Mouse (Mus musculus): ENCODE measurements around the gene Olfr221. TPM values are rescaled to one million over a fixed set of nuclear protein-coding genes. Genes with fewer than 3 reads are reported as not detected.

The Olfr221 gene
- total RNA-seq (2023): not detected in 2 replicates

GRCm38 (mm10) chr14:52042359-52042758 is at the start of gene Olfr221:
Gene Olfr221, minus strand, starts transcription at chr14:52042459.

DNA sequence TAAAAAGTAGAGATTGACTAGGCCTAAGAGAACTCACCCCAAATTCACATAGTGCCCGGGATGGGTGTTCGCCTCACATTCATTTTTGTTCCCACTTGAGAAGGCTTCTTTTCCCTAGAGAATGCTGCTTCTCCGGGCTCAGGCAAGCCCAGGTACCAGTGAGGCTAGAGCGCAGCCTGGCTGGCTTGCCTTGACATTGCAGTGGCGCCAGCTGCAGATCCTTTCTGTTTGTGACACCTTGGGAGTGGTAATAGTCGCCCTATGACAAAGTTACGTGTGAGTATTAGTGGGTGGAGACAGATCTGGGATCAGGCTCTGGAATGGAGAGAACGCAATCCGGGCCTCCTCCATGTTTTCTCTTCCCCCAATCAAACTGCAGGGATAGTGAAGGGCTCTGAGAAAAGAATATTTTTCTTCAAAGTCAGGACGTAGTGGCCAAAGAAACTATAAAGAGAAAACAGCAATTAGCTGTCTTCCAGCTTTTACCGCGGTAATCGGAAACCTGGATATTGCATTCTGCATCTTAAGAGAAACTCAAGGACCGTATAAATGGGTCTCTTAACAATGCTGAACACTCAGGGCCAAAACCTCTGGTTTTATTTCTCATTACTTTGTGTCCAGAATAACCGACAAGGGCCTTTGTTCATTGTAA is 21.6 kb downstream of the Olfr221 start, which contains the start of gene Zfp219:
TSS of gene Zfp219 (minus strand) at position 248 of the 652 bp plus-strand sequence.

GRCm38 (mm10) chr14:52015445-52016100 is 26.7 kb downstream of the Olfr221 start, which contains the start of gene Tmem253:
Gene Tmem253, plus strand, starts transcription at chr14:52015658.

GRCm38 (mm10) chr14:51984247-51985231 is 57.7 kb downstream of the Olfr221 start, which contains the start of gene Arhgef40:
Gene Arhgef40, plus strand, starts transcription at chr14:51984719.

Other genes starting within 250 kb of the Olfr221 start
- not detected in 2 replicates for gene AY358078, start 242.4 kb downstream of the Olfr221 start, total RNA-seq (2023)
- gene Ear6, start 188.8 kb downstream of the Olfr221 start, total RNA-seq (2023): 1.0 TPM in 1 of 2 replicates, not detected in the other
- 14.5 and 25.6 TPM in 2 replicates for gene Mettl17, start 157.6 kb downstream of the Olfr221 start, total RNA-seq (2023)
- 0.16 and 0.32 TPM in 2 replicates for gene Slc39a2, start 149.6 kb downstream of the Olfr221 start, total RNA-seq (2023)
- gene Ndrg2, start 128.3 kb downstream of the Olfr221 start, total RNA-seq (2023): 1.1 and 1.5 TPM in 2 replicates
- gene Tppp2, start 124.0 kb downstream of the Olfr221 start, total RNA-seq (2023): not detected in 2 replicates
- gene Rnase13, start 119.7 kb downstream of the Olfr221 start, total RNA-seq (2023): not detected in 2 replicates
- 4.5 and 5.0 TPM in 2 replicates for gene Arhgef40, start 57.7 kb downstream of the Olfr221 start, total RNA-seq (2023)
- gene Tmem253, start 26.8 kb downstream of the Olfr221 start, total RNA-seq (2023): not detected in 2 replicates
- 7.0 and 10.8 TPM in 2 replicates for gene Zfp219, start 21.7 kb downstream of the Olfr221 start, total RNA-seq (2023)
- 337 and 371 TPM in 2 replicates for gene Hnrnpc, start 61.6 kb upstream of the Olfr221 start, total RNA-seq (2023)
- 0.69 and 1.1 TPM in 2 replicates for gene Rpgrip1, start 68.2 kb upstream of the Olfr221 start, total RNA-seq (2023)
- 37.8 and 48.3 TPM in 2 replicates for gene Supt16, start 155.0 kb upstream of the Olfr221 start, total RNA-seq (2023)
- 114 and 132 TPM in 2 replicates for gene Chd8, start 215.3 kb upstream of the Olfr221 start, total RNA-seq (2023)
- gene Tox4, start 236.7 kb upstream of the Olfr221 start, total RNA-seq (2023): 144 and 159 TPM in 2 replicates
- 4.1 and 6.4 TPM in 2 replicates for gene Rab2b, start 237.1 kb upstream of the Olfr221 start, total RNA-seq (2023)

Data from neutrophil, adult 65 days (primary cell).